Mouse (Mus musculus) neural tube, embryonic 14.5 days (tissue): ENCODE measurements around the gene Pdcd4. TPM values are rescaled to one million over a fixed set of nuclear protein-coding genes. Genes with fewer than 3 reads are reported as not detected.

Experiments used
- ATAC-seq: fragments of 200-750 bp; cut with Nextera tagmentation; 2 replicates; pipeline ENCODE4 v1.8.0; 2017; ENCODE audit warnings: low read depth, mild to moderate bottlenecking, moderate TSS enrichment, moderate library complexity
- H3K27ac ChIP-seq: fragments of 300-500 bp; sonication (generic); 2 replicates; pipeline ENCODE4 v1.5.1; 2014; ENCODE audit warnings: low read depth, mild to moderate bottlenecking, control low read depth, low read length, moderate library complexity, mixed read lengths
- H3K27me3 ChIP-seq: fragments of 300-500 bp; sonication (generic); 2 replicates; pipeline ENCODE4 v1.6.1; 2014; ENCODE audit warnings: low read length; ENCODE audit not compliant: control insufficient read depth, insufficient read depth
- H3K36me3 ChIP-seq: fragments of 300-500 bp; sonication (generic); 2 replicates; pipeline ENCODE4 v1.6.1; 2014; ENCODE audit warnings: low read length, mixed read lengths; ENCODE audit not compliant: control insufficient read depth, insufficient read depth
- H3K4me1 ChIP-seq: fragments of 300-500 bp; sonication (generic); 2 replicates; pipeline ENCODE4 v1.6.1; 2014; ENCODE audit warnings: low read length; ENCODE audit not compliant: control insufficient read depth, insufficient read depth
- H3K4me2 ChIP-seq: fragments of 300-500 bp; sonication (generic); 2 replicates; pipeline ENCODE4 v1.6.1; 2014; ENCODE audit warnings: mild to moderate bottlenecking, low read depth, low read length, control low read depth
- H3K4me3 ChIP-seq: fragments of 300-500 bp; sonication (generic); 2 replicates; pipeline ENCODE4 v1.5.1; 2014; ENCODE audit warnings: low read depth, low read length, control low read depth, mixed read lengths
- H3K9ac ChIP-seq: fragments of 300-500 bp; sonication (generic); replicated peaks from 2 replicates; pipeline ENCODE4 v1.6.1; 2014; ENCODE audit warnings: low read depth, mild to moderate bottlenecking, control low read depth, low read length, mixed read lengths
- H3K9me3 ChIP-seq: fragments of 300-500 bp; sonication (generic); 2 replicates; pipeline ENCODE4 v1.6.1; 2016; ENCODE audit warnings: low read length; ENCODE audit not compliant: control insufficient read depth
- WGBS: fragments of 180-500 bp; shearing (Covaris S2); extraction: QIAGEN DNeasy Blood & Tissue Kit; methylation state at CpG from one replicate; pipeline ENCODE4 v1.1.7; 2014; 5-methylcytosine and 5-hydroxymethylcytosine counted together
- polyA plus RNA-seq: library from polyadenylated mRNA; unstranded; fragments of >200 nt; fragmentation: Nextera tagmentation; extraction: Ambion mirVana; gene quantifications from 2 replicates; pipeline ENCODE4 v1.2.1, GENCODE M21; 2014

Pdcd4 gene
- 63.2 and 69.1 TPM in 2 replicates for polyA plus RNA-seq

GRCm38 (mm10) chr19:53892061-53892460 is at the start of gene Pdcd4:
TSS of gene Pdcd4 (plus strand) at chr19:53892231.
- H3K27ac ChIP-seq, result no peak within 1 kb of the TSS
- H3K36me3 ChIP-seq, result no peaks in the 10 kb centered on the region
- no peak within 1 kb of the TSS for H3K9ac ChIP-seq
- H3K4me3 ChIP-seq, result no peak within 1 kb of the TSS
- no peak within 1 kb of the TSS for H3K4me2 ChIP-seq
- ATAC-seq, result no peak
- H3K4me1 ChIP-seq, result no peaks in the 10 kb centered on the region
- WGBS, result 58% methylated on average over 3 of the region's 3 CpGs
- no peaks in the 10 kb centered on the region for H3K9me3 ChIP-seq
- H3K27me3 ChIP-seq, result no peaks in the 10 kb centered on the region

- H3K9ac ChIP-seq, result no peak overlapping the region
- no peak for ATAC-seq
- no peaks in the 10 kb centered on the region for H3K4me1 ChIP-seq
- H3K9me3 ChIP-seq, result no peaks in the 10 kb centered on the region
- H3K27ac ChIP-seq, result no peak overlapping the region
- no peak overlapping the region for H3K4me2 ChIP-seq
- H3K27me3 ChIP-seq, result no peaks in the 10 kb centered on the region
- 94% methylated on average over 8 of the region's 8 CpGs for WGBS
- H3K36me3 ChIP-seq, result no peaks in the 10 kb centered on the region
- H3K4me3 ChIP-seq, result no peak overlapping the region
Measured at GRCm38 (mm10) chr19:53843972-53844371, 48.1 kb upstream of the Pdcd4 start.

- H3K4me1 ChIP-seq, result peaks cover 15% of the 10 kb centered on the region
- no peak for ATAC-seq
- no peak overlapping the region for H3K4me3 ChIP-seq
- H3K9me3 ChIP-seq, result no peaks in the 10 kb centered on the region
- no peak overlapping the region for H3K4me2 ChIP-seq
- no peaks in the 10 kb centered on the region for H3K27me3 ChIP-seq
- H3K36me3 ChIP-seq, result no peaks in the 10 kb centered on the region
- H3K9ac ChIP-seq, result no peak overlapping the region
- H3K27ac ChIP-seq, result no peak overlapping the region
- 85% methylated on average over 10 of the region's 10 CpGs for WGBS
Measured at GRCm38 (mm10) chr19:53848272-53848995, 43.6 kb upstream of the Pdcd4 start.

- no peak for ATAC-seq
- Histone ChIP-seq H3K27ac (no peak overlapping the region), H3K4me2 (no peak overlapping the region), H3K9ac (no peak overlapping the region), H3K36me3 (no peaks in the 10 kb centered on the region), H3K4me3 (no peak overlapping the region), H3K9me3 (no peaks in the 10 kb centered on the region), H3K4me1 (peaks cover 19% of the 10 kb centered on the region), H3K27me3 (no peaks in the 10 kb centered on the region)
- 55% methylated on average over 18 of the region's 18 CpGs for WGBS
Measured at GRCm38 (mm10) chr19:53850166-53850922, 41.7 kb upstream of the Pdcd4 start.

- Histone ChIP-seq H3K27ac (peak overlapping the region; percentile 86; the same call in 1 of the 2 replicates), H3K36me3 (no peaks in the 10 kb centered on the region), H3K9ac (no peak overlapping the region), H3K4me2 (no peak overlapping the region), H3K27me3 (no peaks in the 10 kb centered on the region), H3K4me1 (peaks cover 19% of the 10 kb centered on the region), H3K9me3 (no peaks in the 10 kb centered on the region), H3K4me3 (no peak overlapping the region)
- no peak for ATAC-seq
- 86% methylated on average over 13 of the region's 13 CpGs for WGBS
Measured at GRCm38 (mm10) chr19:53851352-53851751, 40.7 kb upstream of the Pdcd4 start.

- no peak overlapping the region for H3K4me3 ChIP-seq
- no peaks in the 10 kb centered on the region for H3K36me3 ChIP-seq
- no peak overlapping the region for H3K4me2 ChIP-seq
- 76% methylated on average over 14 of the region's 14 CpGs for WGBS
- H3K27me3 ChIP-seq, result no peaks in the 10 kb centered on the region
- no peaks in the 10 kb centered on the region for H3K9me3 ChIP-seq
- H3K9ac ChIP-seq, result no peak overlapping the region
- ATAC-seq, result peak; percentile 65
- peak overlapping the region; percentile 86; the same call in 1 of the 2 replicates for H3K27ac ChIP-seq
- H3K4me1 ChIP-seq, result peaks cover 19% of the 10 kb centered on the region
Measured at GRCm38 (mm10) chr19:53851826-53852698, 40.0 kb upstream of the Pdcd4 start.

GRCm38 (mm10) chr19:53852699-53853451 is 39.2 kb upstream of the Pdcd4 start:
- Histone ChIP-seq H3K4me3 (no peak overlapping the region), H3K36me3 (no peaks in the 10 kb centered on the region), H3K4me2 (peak overlapping the region; percentile 40), H3K27ac (peak overlapping the region; percentile 86), H3K9ac (no peak overlapping the region), H3K27me3 (no peaks in the 10 kb centered on the region), H3K9me3 (no peaks in the 10 kb centered on the region), H3K4me1 (peaks cover 19% of the 10 kb centered on the region)
- 13% methylated on average over 15 of the region's 15 CpGs for WGBS
- ATAC-seq, result peak; percentile 91

GRCm38 (mm10) chr19:53854978-53855377 is 37.1 kb upstream of the Pdcd4 start:
- H3K4me3 ChIP-seq, result no peak overlapping the region
- ATAC-seq, result no peak
- H3K9ac ChIP-seq, result no peak overlapping the region
- no peaks in the 10 kb centered on the region for H3K36me3 ChIP-seq
- 76% methylated on average over 4 of the region's 4 CpGs for WGBS
- H3K4me1 ChIP-seq, result peaks cover 19% of the 10 kb centered on the region
- H3K27me3 ChIP-seq, result no peaks in the 10 kb centered on the region
- H3K9me3 ChIP-seq, result no peaks in the 10 kb centered on the region
- no peak overlapping the region for H3K4me2 ChIP-seq
- no peak overlapping the region for H3K27ac ChIP-seq
